8 mouse cellular contexts compared by ENCODE assay signal in genomic region chr9:106306662-106307351, GRCm38 (mm10). TPM values are rescaled to one million over a fixed set of nuclear protein-coding genes. Genes with fewer than 3 reads are reported as not detected.
DNase-seq lines count a peak whose midpoint lies in the region; ATAC-seq and TF ChIP-seq lines count a peak whose summit lies in the region.
"Had no signal": no experiment of that assay in that cellular context is flagged by ENCODE, and none has a peak within 500 bp of the region (broad histone marks: within the 10 kb centered on the region; RNA-seq: fewer than 3 reads in every experiment).

No protein-coding gene starts in this region.

- peaks cover 8% of the 10 kb centered on the region; the same call in 1 of the 2 replicates for H3K4me1 ChIP-seq in intestine, embryonic 15.5 days (replicated peaks)
- no peaks in the 10 kb centered on the region for H3K4me1 ChIP-seq in midbrain, embryonic 11.5 days (ENCODE audit: control insufficient read depth, insufficient read depth, low read length)
- H3K4me1 ChIP-seq: limb, embryonic 12.5 days had no signal

- H3K9me3 ChIP-seq in intestine, embryonic 15.5 days: no peaks in the 10 kb centered on the region
- H3K9me3 ChIP-seq in midbrain, embryonic 11.5 days (ENCODE audit: control insufficient read depth, low read length): no peaks in the 10 kb centered on the region
- H3K9me3 ChIP-seq: limb, embryonic 12.5 days had no signal

- ATAC-seq in activated CD4-positive, CD25-positive, alpha-beta regulatory T cell, adult 4 months: peak; percentile 54
- ATAC-seq in intestine, embryonic 15.5 days: peak; percentile 48
- ATAC-seq in midbrain, embryonic 11.5 days (ENCODE audit: low FRiP score): peak; percentile 58; the same call in 1 of the 2 replicates

- no peak overlapping the region for H3K9ac ChIP-seq in intestine, embryonic 15.5 days
- no peak overlapping the region for H3K9ac ChIP-seq in midbrain, embryonic 11.5 days (ENCODE audit: low read length)
- H3K9ac ChIP-seq: limb, embryonic 12.5 days had no signal

- H3K27me3 ChIP-seq in intestine, embryonic 15.5 days (replicated peaks): no peaks in the 10 kb centered on the region
- H3K27me3 ChIP-seq in midbrain, embryonic 11.5 days (ENCODE audit: control insufficient read depth, insufficient read depth, low read length): no peaks in the 10 kb centered on the region
- H3K27me3 ChIP-seq: limb, embryonic 12.5 days had no signal

- WGBS in intestine, embryonic 15.5 days: 53% methylated on average over 8 of the region's 8 CpGs
- WGBS in midbrain, embryonic 11.5 days: 46% methylated on average over 8 of the region's 8 CpGs

- peak; percentile 84 to 86 for DNase-seq in cerebellum, postnatal 14 days
- DNase-seq in gastrocnemius, adult 2 months: peak; percentile 83
- DNase-seq in left cerebral cortex, postnatal 25 days (ENCODE audit: low spot score in 2 of 2): peak; percentile 84 to 86
- peak; percentile 95 for DNase-seq in midbrain, embryonic 11.5 days (ENCODE audit: low spot score, missing footprints)
- DNase-seq in right cerebral cortex, postnatal 36 days (ENCODE audit: low spot score in 2 of 2): peak; percentile 63 to 66

- H3K27ac ChIP-seq in gastrocnemius, adult 2 months: peak overlapping the region; percentile 12; the same call in 1 of the 2 replicates
- H3K27ac ChIP-seq in intestine, embryonic 15.5 days: no peak overlapping the region
- no peak overlapping the region for H3K27ac ChIP-seq in midbrain, embryonic 11.5 days (ENCODE audit: low read depth, low read length)
- H3K27ac ChIP-seq: limb, embryonic 12.5 days had no signal

- TF ChIP-seq CTCF in gastrocnemius, adult 2 months (IDR thresholded peaks at IDR 0.05): no peak; the same call in none of the 2 replicates

- intact Hi-C loops in gastrocnemius, adult 2 months (cut with DNase I): loop anchor here (1.0 to 5.0 kb wide), 3 partner anchors 40 to 170 kb away; partner anchors contain the start of genes Parp3 and Rrp9
- intact Hi-C loops in left cerebral cortex, postnatal 25 days (cut with DNase I): loop anchor here (1.0 to 5.0 kb wide), 3 partner anchors 40 to 114 kb away; partner anchors contain the start of gene Dusp7

- no peak overlapping the region for H3K4me3 ChIP-seq in gastrocnemius, adult 2 months
- H3K4me3 ChIP-seq in intestine, embryonic 15.5 days (replicated peaks): no peak overlapping the region
- H3K4me3 ChIP-seq in midbrain, embryonic 11.5 days (ENCODE audit: low read depth, low read length): no peak overlapping the region
- H3K4me3 ChIP-seq: limb, embryonic 12.5 days had no signal

- H3K4me2 ChIP-seq in intestine, embryonic 15.5 days (replicated peaks): no peak overlapping the region
- H3K4me2 ChIP-seq in midbrain, embryonic 11.5 days: no peak overlapping the region
- H3K4me2 ChIP-seq: limb, embryonic 12.5 days had no signal

- H3K36me3 ChIP-seq in intestine, embryonic 15.5 days: no peaks in the 10 kb centered on the region
- no peaks in the 10 kb centered on the region for H3K36me3 ChIP-seq in midbrain, embryonic 11.5 days (ENCODE audit: control insufficient read depth, insufficient read depth, low read length)

RNA-seq across cellular contexts. Expression of gene Poc1a, which starts 25.9 kb away (rescaled TPM):
- 10 to 100 TPM in 1 of 2 experiments, 1 to 10 TPM in 1; 7.9 to 13.5 TPM for polyA plus RNA-seq in activated CD4-positive, CD25-positive, alpha-beta regulatory T cell, adult 4 months (2017; shearing (Covaris generic))
- 1 to 10 TPM; 1.4 to 2.1 TPM for total RNA-seq in gastrocnemius, adult 2 months (2021)
- polyA plus RNA-seq in intestine, embryonic 15.5 days (2015; fragmentation: Nextera tagmentation; extraction: Ambion mirVana): 25.9 and 28.2 TPM in 2 replicates
- 10 to 100 TPM; 17.2 to 18.9 TPM for total RNA-seq in left cerebral cortex, postnatal 25 days (2021)
- 29.4 and 30.9 TPM in 2 replicates for polyA plus RNA-seq in midbrain, embryonic 11.5 days (2014; fragmentation: Nextera tagmentation; extraction: Ambion mirVana)

RNA-seq across cellular contexts. Expression of gene Alas1, which starts 58.4 kb away (rescaled TPM):
- polyA plus RNA-seq in activated CD4-positive, CD25-positive, alpha-beta regulatory T cell, adult 4 months (2017; shearing (Covaris generic)): 10 to 100 TPM; 37.8 to 65.0 TPM
- total RNA-seq in gastrocnemius, adult 2 months (2021): 100 to 1,000 TPM; 209 to 290 TPM
- 110 TPM in 2 replicates for polyA plus RNA-seq in intestine, embryonic 15.5 days (2015; fragmentation: Nextera tagmentation; extraction: Ambion mirVana)
- total RNA-seq in left cerebral cortex, postnatal 25 days (2021): 100 to 1,000 TPM; 135 to 144 TPM
- 91.0 and 91.4 TPM in 2 replicates for polyA plus RNA-seq in midbrain, embryonic 11.5 days (2014; fragmentation: Nextera tagmentation; extraction: Ambion mirVana)
